Mouse (Mus musculus) megakaryocyte, embryonic 14.5 days (primary cell): Measurements from ENCODE around the gene Kyat1.

Source experiments
- FLI1 ChIP-seq: IDR thresholded peaks from 2 replicates; pipeline ENCODE4 v1.6.1; 2012; ENCODE audit warnings: low read length, inconsistent platforms, mixed read lengths
- GATA1 ChIP-seq: IDR thresholded peaks from 3 replicates; pipeline ENCODE4 v1.6.1; 2012; ENCODE audit warnings: mixed read lengths, low read length, inconsistent platforms, borderline replicate concordance

DNA sequence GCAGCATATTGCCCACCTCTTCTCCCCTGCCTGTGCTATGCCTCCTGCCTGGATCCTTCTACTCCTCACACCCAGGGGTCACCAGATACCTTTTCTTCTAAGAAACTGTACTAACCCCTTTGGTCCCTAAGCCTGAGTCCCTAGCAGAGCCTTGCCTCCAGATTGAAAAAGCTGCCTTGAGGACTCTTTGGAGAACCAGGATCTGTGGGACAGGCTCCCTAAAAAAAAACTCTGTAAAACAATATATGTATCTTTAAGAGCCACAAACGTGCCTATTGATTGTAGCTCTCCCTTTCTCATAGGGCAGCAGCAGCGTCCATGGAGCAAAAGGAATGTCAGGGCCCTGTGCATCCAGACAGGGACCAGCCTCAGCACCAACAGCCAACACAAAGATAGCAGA, 34.6 kb upstream of the Kyat1 start, which contains the start of gene Gm28035:
- TF ChIP-seq GATA1, result no peak
- TF ChIP-seq FLI1, result no peak
